Mouse (Mus musculus) gonadal fat pad, adult 2 months (tissue): Measurements from ENCODE around the gene Ppme1. TPM values are rescaled to one million over a fixed set of nuclear protein-coding genes. Genes with fewer than 3 reads are reported as not detected.
A peak's percentile ranks its signal among the peaks of the same experiment; 100 is the strongest.

Experiments used
- DNase-seq: peaks from one replicate; pipeline ENCODE4 v3.0.0-alpha.2; 2012; ENCODE audit warnings: low read depth
- polyA plus RNA-seq: library from polyadenylated mRNA; depleted of rRNA; stranded (reverse); fragments of >200 nt; gene quantifications from 2 replicates; pipeline ENCODE4 v1.2.3, GENCODE M21; 2012; rRNA removed

Gene Ppme1
- polyA plus RNA-seq, 1 experiment, result 89.1 TPM

DNA sequence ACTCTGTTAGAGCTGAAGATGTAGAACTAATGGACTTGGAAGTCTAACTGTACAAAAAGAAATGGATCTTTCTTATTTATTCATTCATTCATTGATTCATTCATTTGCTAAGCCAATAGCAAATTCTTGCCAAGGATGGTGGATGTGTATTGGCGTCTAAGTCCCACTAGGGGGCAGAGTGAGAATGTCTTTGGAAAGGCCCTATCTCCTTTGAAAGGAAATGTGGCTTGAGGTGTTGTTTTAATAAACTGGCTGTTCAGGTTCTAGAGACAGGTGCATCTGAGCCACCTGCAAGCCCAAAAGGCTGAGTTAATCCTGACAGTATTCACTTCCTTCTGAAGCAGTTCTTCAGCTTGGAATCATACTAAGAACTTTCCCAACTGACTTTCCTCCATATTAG is 92.3 kb downstream of the Ppme1 start:
- DNase-seq, result peak; percentile 69

Other genes with a start within 250 kb of the Ppme1 start
- 10.8 and 11.2 TPM in 2 replicates for gene Lipt2, start 213.0 kb downstream of the Ppme1 start, polyA plus RNA-seq
- gene Kcne3, start 195.8 kb downstream of the Ppme1 start, polyA plus RNA-seq, result 14.9 and 15.5 TPM in 2 replicates
- gene Pgm2l1, start 144.9 kb downstream of the Ppme1 start, polyA plus RNA-seq, result 2.8 and 4.9 TPM in 2 replicates
- 0.11 and 0.15 TPM in 2 replicates for gene P4ha3, start 86.8 kb downstream of the Ppme1 start, polyA plus RNA-seq
- 18.4 and 20.1 TPM in 2 replicates for gene C2cd3, start 74 bp downstream of the Ppme1 start, polyA plus RNA-seq
- 8.5 and 11.9 TPM in 2 replicates for gene Ucp3, start 100.7 kb upstream of the Ppme1 start, polyA plus RNA-seq
- 511 and 529 TPM in 2 replicates for gene Ucp2, start 121.0 kb upstream of the Ppme1 start, polyA plus RNA-seq
- 4.1 and 5.7 TPM in 2 replicates for gene Dnajb13, start 142.7 kb upstream of the Ppme1 start, polyA plus RNA-seq
- 16.9 and 21.3 TPM in 2 replicates for gene Coa4, start 164.8 kb upstream of the Ppme1 start, polyA plus RNA-seq
- gene Rab6a, start 235.1 kb upstream of the Ppme1 start, polyA plus RNA-seq, result 21.3 and 26.2 TPM in 2 replicates
- 18.6 and 24.7 TPM in 2 replicates for gene Mrpl48, start 236.0 kb upstream of the Ppme1 start, polyA plus RNA-seq